Mouse (Mus musculus) common myeloid progenitor, adult 5-6 weeks (primary cell): ENCODE measurements around the gene Ift172. TPM values are rescaled to one million over a fixed set of nuclear protein-coding genes. Genes with fewer than 3 reads are reported as not detected.

Experiments
- ATAC-seq: replicated peaks from 2 replicates; pipeline ENCODE4 v1.8.0; 2016; ENCODE audit warnings: low read depth, mild to moderate bottlenecking, moderate TSS enrichment, inconsistent platforms; ENCODE audit not compliant: poor library complexity, severe bottlenecking
- total RNA-seq: library from RNA; stranded (forward); fragments of 200-1000, 187-1606 nt; gene quantifications from 2 replicates; pipeline ENCODE4 v1.2.3, GENCODE M21; 2017

The Ift172 gene
- total RNA-seq, 1 experiment from 2014 or later: 32.7 TPM

DNA sequence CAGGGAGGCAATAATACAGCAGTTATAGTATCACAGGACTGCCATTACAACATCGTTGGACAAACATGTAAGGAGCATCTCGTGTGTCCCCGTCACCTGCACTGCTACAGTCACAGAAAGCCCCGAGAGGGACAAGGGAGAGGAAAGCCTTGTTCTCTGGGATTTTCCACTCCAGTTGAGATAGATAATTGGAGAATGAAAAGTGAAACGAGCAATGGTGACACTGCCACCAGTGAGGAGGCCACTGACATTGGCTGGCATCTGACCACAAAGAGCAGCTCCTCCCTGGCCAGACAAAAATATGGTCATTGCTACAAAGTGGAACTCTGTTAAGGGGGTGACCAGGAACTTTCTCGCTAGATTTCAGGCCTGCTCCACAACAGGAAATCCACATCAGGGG, 23.2 kb downstream of the Ift172 start:
- 0 out of 2 replicates have a peak, but pooled peaks have one; percentile 8 for ATAC-seq

DNA sequence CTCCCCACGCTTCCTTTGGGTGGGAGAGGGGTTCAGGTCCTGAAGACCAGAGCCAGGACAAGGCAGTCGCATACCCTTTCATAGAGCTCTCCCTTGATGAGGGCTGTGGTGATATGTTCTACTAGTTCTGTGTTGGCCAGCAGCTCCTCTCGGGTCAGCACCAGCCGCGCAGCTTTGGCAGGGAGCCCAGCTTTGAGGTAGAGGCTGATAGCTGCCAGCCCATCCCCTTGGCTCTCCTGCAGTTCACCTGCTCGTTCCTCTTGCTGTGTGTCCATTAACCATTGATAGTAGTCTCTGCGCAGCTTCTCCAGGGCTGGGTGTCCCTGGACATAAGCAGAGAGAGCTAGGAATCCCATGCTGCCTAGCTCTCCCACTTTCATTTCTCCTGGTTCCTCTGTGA, 24.8 kb downstream of the Ift172 start:
- no peak for ATAC-seq

DNA sequence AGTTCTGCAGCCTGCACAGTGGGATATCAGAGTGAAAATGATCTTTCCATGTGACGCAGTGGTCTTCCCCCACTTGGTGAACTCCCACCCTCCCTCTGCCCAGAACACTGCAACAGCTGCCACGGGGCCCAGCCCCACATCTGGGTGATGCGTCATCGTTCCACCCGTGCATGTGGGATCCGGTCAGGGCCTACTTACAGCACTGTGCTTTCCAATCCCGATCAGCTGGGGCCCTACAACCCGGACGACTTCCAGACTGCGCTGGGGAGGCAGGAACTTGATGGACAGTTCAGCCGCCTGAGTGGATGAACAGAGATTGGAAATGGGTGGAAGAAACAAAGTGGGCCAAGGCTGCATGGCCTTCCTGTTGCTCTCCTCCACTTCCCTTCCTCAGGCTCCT, 33.3 kb downstream of the Ift172 start:
- ATAC-seq: no peak

DNA sequence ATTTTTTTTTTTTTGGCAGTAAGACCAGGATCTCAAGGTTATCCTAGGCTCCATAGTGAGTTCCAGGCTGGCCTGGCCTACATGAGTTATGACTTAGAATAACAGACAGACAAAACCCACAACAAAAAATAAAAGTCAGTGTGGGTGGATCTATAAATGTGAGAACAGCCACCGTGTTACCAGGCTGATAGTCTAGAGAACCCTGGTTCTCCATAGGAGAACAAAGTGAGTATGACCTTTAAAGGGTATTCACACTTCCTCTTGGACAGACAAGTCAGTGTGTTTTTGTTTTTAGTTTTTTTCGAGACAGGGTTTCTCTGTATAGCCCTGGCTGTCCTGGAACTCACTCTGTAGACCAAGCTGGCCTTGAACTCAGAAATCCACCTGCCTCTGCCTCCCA, 34.9 kb downstream of the Ift172 start:
- ATAC-seq: no peak

DNA sequence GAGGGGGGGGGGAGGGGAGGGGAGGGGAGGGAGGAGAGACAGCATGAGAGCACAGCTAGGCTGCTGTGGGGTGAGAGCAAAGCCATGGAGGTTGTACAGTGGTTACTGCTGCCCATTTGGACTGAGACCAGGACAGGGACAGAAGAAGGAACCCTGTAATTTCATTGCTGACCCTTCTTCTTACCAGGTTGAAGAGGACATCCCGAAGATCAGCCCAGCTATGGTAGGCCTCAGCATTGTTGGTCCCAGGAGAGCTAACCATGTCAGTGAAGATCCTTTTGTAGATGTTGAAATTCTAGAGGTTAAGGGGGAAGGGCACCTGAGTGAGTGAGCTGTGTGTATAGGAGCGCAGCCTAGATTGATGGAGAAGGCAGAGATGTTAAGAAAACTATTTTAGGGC, 35.5 kb downstream of the Ift172 start:
- ATAC-seq: no peak

DNA sequence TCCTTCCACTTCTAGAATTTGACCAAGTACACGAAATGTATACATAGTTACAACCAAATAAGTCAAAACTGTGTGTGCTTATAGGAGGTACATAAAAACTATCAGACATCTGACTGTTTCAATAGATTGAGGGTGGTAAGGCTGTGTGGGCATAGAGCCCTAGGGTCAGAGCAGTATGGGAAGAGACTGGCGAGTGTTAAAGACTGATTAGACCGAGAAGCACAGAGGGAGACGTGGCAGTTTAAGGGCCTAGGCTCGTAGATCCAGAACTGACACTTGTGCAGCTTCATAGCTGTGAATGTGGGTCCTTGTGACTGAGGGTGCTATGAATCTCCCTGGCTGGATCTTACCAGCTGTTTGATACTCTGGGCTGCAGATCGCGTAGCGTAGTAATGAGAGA, 36.0 kb downstream of the Ift172 start:
- no peak for ATAC-seq

DNA sequence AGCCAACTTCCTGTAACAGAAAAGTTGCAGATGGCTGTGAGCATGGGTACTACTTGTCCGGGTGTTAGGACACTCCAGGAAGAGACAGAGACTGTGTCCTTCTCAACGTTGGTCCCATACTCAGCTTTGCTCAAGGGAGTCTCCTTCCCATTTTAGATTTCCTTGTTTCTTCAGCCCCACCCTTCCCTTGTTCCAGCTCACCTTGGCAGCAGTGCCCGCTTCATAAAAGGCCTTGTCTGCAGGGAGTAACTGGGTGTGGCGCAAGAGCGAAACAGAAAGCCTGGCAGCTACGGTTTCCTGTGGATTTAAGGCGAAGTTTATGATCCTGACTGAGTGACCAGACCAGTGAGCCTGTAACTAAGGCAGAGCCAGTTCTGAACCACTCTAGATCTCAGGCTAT, 36.5 kb downstream of the Ift172 start:
- no peak for ATAC-seq

DNA sequence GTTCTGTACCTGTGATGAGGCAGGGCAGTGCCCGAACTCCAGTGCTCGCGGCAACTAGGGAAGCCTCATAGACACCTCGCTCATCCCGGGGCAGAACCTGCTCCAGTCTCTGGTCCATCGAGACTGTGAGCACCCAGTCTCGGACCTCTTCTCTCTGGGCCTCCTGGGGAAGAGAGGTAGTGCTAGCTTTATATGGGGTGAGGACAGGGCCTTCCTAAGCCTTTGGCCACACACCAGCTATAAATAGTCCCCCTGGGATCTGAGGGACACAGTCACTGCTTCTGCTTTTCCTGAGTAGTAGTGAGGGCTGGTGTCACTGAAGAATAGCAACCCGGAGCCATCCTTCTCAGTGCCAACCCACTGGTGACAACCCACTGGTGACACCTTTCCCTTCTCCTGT, 37.1 kb downstream of the Ift172 start:
- ATAC-seq: no peak

DNA sequence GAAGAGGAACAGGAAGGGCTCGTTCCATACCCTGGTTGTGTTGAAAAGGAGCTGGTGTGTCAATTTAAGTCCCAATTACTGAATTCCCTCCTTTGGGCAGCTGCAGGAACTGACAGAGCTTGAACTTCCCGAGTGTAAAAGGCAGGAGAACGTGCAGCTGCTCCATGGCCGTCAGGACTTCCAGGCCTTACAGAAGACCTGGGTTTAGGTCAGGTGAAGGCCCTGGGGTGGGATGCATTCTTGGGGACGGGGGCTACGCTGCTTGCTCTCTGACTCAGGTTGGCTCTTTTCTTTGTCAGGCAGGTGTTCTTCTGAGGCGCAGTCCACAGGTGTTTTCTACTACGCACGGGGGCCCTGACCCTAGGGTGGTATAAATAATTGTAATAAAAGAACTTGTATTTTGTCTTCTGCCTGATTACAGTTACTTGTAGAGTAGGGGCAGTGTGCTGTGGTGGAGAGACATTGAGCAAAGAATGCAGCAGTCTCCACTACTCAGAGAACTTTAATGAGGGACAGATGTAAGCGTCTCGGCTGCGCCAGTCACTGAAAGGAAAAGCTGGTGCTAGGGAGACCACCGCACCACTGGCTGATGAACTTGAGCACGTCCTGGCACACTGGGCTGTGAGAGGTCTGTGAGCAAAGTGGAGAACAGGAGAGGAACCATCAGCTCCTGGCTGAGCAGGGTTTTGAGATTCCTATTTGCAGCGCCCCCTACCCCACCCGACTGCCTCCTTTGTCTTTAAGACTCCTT, 37.9 kb downstream of the Ift172 start:
- no peak for ATAC-seq

DNA sequence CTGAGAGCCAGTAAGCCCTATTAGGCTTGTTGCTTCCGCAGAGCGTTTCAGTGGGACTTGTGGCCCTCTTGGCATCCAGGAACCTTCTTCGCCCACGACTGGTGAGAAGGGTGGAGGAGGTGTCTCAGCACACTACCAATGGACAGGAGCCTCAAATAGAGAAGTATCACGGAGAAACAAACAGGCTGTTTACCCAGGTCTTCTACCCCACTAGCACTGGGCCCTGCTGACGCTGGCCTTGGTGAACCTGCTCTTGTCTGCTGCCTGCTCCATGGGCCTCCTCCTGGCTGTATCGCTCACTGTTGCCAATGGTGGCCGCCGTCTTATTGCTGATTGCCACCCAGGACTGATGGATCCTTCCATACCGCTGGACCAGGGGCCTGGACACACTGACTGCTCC, 38.8 kb downstream of the Ift172 start:
- no peak for ATAC-seq

DNA sequence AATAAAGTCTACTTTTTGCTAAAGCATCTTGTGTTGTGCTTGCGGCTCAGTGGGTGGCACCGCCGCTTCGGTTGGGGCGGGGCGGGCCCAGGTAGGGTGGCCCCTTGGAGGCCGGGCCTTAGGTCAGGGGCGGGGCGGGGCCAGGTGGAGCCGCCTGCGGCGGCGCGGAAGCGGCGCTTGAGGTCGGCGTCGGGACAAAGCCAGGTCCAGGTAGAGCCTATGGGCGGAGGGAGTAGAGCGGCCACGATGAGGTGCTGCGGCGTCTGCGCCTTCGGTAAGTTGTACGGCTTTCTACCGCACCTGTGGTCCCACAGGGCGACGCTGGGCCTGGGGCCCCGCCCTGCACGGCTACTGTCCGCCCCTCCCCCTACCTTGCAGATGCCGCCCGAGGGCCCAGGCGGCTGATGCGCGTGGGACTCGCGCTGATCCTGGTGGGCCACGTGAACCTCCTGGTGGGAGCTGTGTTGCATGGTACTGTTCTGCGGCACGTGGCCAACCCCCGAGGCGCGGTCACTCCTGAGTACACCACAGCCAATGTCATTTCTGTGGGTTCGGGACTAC, 39.3 kb downstream of the Ift172 start, which contains the start of gene Krtcap3:
Krtcap3 (plus strand) TSS at position 151 of the 561 bp plus-strand sequence.
- 0 out of 2 replicates have a peak, but pooled peaks have one; percentile 9 for ATAC-seq

DNA sequence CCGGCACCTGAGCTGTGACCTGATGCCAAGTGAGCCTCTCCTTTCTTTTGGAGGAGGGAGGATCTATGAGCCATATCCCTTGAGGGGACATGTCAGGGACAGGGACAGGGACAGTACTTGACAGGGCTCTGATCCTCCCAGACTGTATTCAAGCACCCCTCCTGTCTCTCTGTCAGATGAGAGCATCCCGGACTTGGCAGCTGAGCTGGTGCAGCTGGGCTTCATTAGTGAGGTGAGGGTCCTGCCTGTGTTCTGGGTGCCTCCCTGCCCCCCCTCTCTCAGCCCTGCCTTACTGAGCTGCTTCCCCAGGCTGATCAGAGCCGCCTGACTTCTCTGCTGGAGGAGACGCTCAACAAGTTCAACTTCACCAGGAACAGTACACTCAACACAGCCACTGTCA, 40.2 kb downstream of the Ift172 start:
- ATAC-seq: no peak

DNA sequence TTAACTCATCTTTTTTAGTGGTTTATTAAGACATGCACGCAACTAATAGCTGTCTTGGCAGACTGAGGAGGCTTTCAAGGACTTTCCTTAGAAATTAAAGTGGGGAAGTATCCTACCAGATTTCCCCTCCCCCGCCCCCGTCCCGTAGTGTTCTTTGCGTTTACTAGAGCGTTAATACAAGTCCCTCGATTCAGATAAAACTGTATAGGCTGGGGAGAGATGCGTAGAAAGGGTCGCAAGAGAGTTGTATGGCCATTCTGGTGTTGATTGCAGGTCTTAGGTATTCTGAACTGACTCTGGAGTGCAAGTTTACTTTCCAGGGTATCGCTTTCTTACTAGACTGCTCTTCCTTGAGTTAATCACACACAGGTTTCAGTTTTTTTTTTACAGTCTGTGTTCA, 48.7 kb downstream of the Ift172 start:
- ATAC-seq: no peak

DNA sequence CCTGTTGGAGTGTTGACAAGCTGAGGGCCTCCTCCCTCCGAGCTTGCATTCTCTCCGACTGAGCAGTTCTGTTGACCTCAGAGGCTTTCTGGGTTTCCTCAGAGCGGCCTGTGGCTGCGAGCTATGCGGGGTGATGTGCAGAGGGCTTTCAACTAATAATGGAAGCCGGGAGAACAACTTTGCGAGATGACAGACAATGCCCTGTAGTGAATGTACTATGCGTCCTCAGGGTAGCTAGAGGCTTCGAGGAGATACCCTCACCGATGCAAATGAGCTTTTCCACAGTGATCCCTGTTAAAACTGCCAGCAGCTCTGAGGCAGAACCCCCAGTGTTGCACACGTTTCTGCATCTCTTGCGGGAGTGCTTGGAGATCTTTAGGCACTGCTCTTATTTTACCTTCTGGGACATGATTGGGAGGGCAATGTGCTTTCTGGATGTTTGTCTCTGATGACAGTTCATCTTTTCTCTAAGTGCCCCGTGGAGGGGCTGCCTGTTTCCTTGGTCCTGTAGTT, 49.3 kb downstream of the Ift172 start:
- ATAC-seq: no peak

DNA sequence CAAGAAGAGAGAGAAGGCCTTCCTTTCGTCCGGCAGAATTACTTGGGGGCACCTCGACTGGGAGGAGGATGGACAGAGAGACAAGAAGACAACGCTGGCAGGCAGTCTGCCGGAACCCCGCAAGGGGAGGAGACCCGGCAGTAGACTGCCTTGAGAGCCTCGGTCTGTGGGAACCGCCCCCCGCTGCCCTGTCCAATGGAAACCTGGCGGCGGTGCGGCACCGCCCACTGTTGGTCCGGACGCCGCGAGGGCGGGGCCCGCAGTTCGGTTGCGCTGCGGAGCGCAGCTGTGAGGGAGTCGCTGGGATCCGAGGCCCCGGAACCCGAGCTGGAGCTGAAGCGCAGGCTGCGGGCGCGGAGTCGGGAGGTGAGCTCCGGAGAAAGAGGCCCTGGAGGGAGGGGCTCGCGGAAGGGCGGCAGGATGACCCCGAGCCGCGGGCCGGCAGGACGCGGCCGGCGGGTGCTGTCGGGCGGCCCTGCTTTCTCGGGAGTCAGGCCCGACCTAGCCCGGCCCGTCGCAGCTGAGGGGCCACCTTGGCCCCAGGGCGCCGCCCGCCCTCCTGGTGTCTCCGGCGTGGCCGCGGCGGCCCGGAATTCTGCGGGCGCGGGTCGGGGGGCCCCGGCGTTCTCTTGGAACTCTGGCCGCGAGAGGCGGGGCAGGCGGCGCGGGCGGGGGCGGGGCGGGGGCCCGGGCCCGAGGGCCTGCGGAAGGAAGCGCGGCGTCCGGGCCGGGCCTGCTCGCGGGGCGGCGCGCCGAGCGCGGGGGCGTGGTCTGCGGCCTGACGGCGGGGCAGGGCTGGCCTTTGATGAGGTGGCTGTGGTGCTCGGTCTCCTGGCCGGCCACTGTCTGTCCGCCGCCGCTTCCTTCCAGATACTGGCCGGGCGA, 50.0 kb downstream of the Ift172 start, which contains the start of the genes Nrbp1 and Gm9970:
Nrbp1 (plus strand) TSS at position 228 of the 885 bp plus-strand sequence.
Gm9970 (minus strand) TSS at position 596 of the 885 bp plus-strand sequence.
- ATAC-seq: peak; percentile 99

DNA sequence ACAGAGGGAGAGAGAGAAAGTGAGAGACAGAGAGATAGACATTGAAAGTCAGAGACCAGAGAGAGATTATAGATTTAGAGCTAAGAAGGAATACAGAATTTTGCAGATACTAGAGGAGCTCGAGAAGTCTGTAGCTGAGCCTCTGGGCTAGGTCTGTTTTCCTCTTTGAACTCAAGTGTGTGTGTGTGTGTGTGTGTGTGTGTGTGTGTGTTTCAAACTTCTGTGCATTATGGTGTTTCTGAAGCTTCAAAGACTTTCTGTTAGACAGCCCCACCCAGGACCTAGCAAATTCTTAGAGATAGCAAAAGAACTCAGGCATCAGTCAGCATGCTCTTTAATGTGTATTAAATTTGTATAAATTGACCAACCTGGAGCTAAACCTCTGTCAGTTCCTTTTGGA, 64.3 kb downstream of the Ift172 start:
- no peak for ATAC-seq

DNA sequence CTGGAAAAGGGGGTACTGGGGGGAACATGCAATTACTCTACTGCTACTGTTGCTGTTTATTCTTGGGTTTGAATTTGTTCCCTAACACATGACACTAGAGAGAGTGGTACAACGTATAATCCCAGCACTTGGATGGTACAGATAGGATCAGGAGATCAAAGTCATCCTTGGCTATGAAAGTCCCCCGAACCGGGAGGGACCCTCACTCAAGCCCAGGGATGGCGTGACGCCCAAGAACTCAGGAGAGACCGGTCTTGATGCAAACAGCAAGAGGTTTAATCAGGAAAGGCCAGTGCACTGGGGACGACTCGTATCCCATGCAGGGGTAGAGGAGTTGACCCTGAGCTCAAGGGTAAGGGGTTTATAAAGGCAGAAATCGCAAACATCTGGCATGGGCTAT, 68.2 kb downstream of the Ift172 start:
- ATAC-seq: no peak

DNA sequence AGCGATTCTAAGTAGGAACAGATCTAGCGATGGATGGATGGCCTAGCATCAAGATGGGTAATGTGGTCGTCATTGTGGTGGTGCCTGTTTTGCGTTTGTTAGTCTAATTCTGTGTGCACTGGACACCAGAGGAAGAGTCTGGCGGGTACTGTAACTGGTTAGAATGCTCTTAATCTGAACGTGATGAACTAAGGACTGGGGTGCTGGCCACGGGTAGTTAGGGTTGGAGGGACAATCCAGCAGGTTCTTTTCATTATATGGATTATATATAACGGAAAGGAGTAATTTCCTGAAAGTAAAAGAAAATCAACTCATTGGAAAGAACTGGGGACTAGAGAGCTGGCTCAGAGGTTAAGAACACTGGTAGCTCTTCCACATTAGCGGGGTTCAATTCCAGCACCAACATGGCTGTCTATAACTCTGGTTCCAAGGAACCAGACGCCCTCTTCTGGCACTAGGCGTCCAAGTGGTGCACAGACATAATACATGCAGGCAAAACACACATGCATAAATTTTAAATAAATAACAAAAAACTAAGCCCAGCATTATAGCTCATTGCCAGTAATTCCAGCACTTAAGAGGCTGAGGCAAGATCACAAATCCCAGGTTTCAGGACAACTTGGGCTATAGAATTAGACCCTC, 69.5 kb downstream of the Ift172 start:
- ATAC-seq: peak; percentile 31; the same call in 1 of the 2 replicates

DNA sequence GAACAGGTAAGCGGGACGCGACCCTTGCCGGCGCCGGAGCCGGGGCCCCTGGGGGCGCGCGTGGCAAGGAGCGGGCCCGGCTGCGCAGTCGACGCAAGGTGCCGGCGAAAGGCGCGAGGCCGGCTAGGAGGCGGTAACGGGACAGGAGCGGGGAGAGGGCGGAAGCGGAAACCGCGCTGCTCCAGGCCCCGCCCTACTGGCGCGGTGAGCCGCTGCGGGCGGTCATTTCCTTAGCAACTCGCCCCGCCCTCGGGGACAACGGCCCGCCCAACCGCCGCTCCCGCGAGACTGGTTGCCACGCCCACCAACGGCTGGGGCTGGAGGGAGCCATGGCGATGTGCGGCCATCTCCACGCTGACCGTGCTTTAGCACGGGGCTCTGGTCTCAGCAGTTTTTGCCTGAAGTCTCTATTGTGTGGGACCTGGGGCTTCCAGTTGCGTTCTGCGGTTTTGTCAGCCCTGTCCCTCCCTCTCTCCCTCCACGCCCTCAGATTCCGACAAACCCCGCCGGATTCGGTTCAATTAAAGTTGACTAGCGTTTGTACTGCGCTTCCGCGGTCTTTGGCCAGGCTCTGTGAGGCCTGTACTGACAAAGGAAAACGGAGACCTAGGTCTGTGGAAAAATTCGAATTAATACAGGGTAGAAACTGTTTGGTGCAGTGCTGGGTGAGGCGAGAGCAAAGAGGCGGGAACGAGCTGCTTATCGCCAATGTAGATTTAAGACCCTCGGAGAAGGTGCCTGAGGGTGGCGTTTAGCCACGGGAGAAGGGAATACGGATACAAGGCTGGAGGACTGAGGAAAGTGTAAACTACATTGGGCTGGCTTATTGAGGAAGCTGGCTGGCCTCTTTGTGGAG, 70.2 kb downstream of the Ift172 start, which contains the start of gene Ppm1g:
Ppm1g (minus strand) TSS at position 240 of the 856 bp plus-strand sequence.
- peak; percentile 83 for ATAC-seq
